Mouse (Mus musculus) mouse embryonic stem cell (cell line): ENCODE measurements around the gene Kbtbd13.

Experiments
- in situ Hi-C, 2 experiments: fragments of 300-500 bp; cut with MboI; formaldehyde crosslinking; loops; 1 replicate in 1 of 2; 3 replicates in 1 of 2; pipeline ENCODE4 v1.14.3; 2019 to 2020; ENCODE audit warnings: low sequenced_read_pairs in 2 of 2, low pct_unique_long_range_greater_than_20kb in 1 of 2, mixed read lengths in 1 of 2; ENCODE audit not compliant: unreplicated experiment in 1 of 2

Kbtbd13 gene

GRCm38 (mm10) chr9:65391613-65391964 lies at the start of gene Kbtbd13:
TSS of gene Kbtbd13 (minus strand) at chr9:65391652.
- in situ Hi-C loops: no loop called here

GRCm38 (mm10) chr9:65435671-65436301 lies 44.3 kb upstream of the Kbtbd13 start, which contains the start of gene Mtfmt:
TSS of gene Mtfmt (plus strand) at chr9:65435782.
- in situ Hi-C loops: no loop called here

GRCm38 (mm10) chr9:65435211-65435610 lies 43.8 kb upstream of the Kbtbd13 start:
- in situ Hi-C loops: no loop called here

GRCm38 (mm10) chr9:65434140-65434539 lies 42.7 kb upstream of the Kbtbd13 start:
- in situ Hi-C loops: no loop called here

- in situ Hi-C loops: no loop called here
These were observed 40.8 kb upstream of the Kbtbd13 start for GRCm38 (mm10) chr9:65432236-65432635.

- in situ Hi-C loops: no loop called here
These were observed 39.5 kb upstream of the Kbtbd13 start for GRCm38 (mm10) chr9:65430921-65431320.

GRCm38 (mm10) chr9:65430401-65430800 lies 38.9 kb upstream of the Kbtbd13 start:
- in situ Hi-C loops: no loop called here

GRCm38 (mm10) chr9:65428003-65428402 lies 36.6 kb upstream of the Kbtbd13 start:
- in situ Hi-C loops: no loop called here

GRCm38 (mm10) chr9:65427511-65427910 lies 36.1 kb upstream of the Kbtbd13 start:
- in situ Hi-C loops: no loop called here

GRCm38 (mm10) chr9:65424393-65424792 lies 32.9 kb upstream of the Kbtbd13 start:
- in situ Hi-C loops: no loop called here

GRCm38 (mm10) chr9:65422760-65423501 lies 31.5 kb upstream of the Kbtbd13 start, which contains the start of gene Slc51b:
TSS of gene Slc51b (minus strand) at chr9:65422955.
- in situ Hi-C loops: no loop called here

GRCm38 (mm10) chr9:65419633-65420032 lies 28.2 kb upstream of the Kbtbd13 start:
- in situ Hi-C loops: loop anchor here in 1 of 2 experiments (10.0 kb wide), 1 partner anchor 185 kb away; no protein-coding TSS in a partner anchor

- in situ Hi-C loops: loop anchor here in 1 of 2 experiments (10.0 kb wide), 1 partner anchor 183 kb away; no protein-coding TSS in a partner anchor
These were observed 26.3 kb upstream of the Kbtbd13 start for GRCm38 (mm10) chr9:65417738-65418137.

- in situ Hi-C loops: loop anchor here in 1 of 2 experiments (10.0 kb wide), 1 partner anchor 177 kb away; no protein-coding TSS in a partner anchor
These were observed 19.9 kb upstream of the Kbtbd13 start for GRCm38 (mm10) chr9:65411326-65411725.

GRCm38 (mm10) chr9:65410378-65410777 lies 18.9 kb upstream of the Kbtbd13 start:
- in situ Hi-C loops: loop anchor here in 1 of 2 experiments (10.0 kb wide), 1 partner anchor 176 kb away; no protein-coding TSS in a partner anchor

- in situ Hi-C loops: no loop called here
These were observed 17.4 kb upstream of the Kbtbd13 start for GRCm38 (mm10) chr9:65408871-65409295.

GRCm38 (mm10) chr9:65407861-65408260 lies 16.4 kb upstream of the Kbtbd13 start:
- in situ Hi-C loops: no loop called here

GRCm38 (mm10) chr9:65407327-65407726 lies 15.9 kb upstream of the Kbtbd13 start:
- in situ Hi-C loops: no loop called here

GRCm38 (mm10) chr9:65405184-65405449 lies 13.7 kb upstream of the Kbtbd13 start:
- in situ Hi-C loops: no loop called here
